ENCODE assay signal across 9 mouse cellular contexts in genomic region chr6:145047445-145047857, GRCm38 (mm10). TPM values are rescaled to one million over a fixed set of nuclear protein-coding genes. Genes with fewer than 3 reads are reported as not detected.
DNase-seq lines count a peak whose midpoint lies in the region; ATAC-seq and TF ChIP-seq lines count a peak whose summit lies in the region.
"Had no signal": no experiment of that assay in that cellular context is flagged by ENCODE, and none has a peak within 500 bp of the region (broad histone marks: within the 10 kb centered on the region; RNA-seq: fewer than 3 reads in every experiment).

No protein-coding gene starts in this region.

- no peaks in the 10 kb centered on the region for H3K4me1 ChIP-seq in lung, embryonic 14.5 days (ENCODE audit: insufficient read depth)
- no peaks in the 10 kb centered on the region for H3K4me1 ChIP-seq in lung, adult 2 months (ENCODE audit: control insufficient read depth, insufficient read depth, low read length)
- H3K4me1 ChIP-seq in embryonic facial prominence, embryonic 15.5 days, result peaks cover 25% of the 10 kb centered on the region
- H3K4me1 ChIP-seq in hindbrain, embryonic 16.5 days (ENCODE audit: control insufficient read depth, insufficient read depth, low read depth, low read length), result peaks cover 21% of the 10 kb centered on the region
- H3K4me1 ChIP-seq in liver, embryonic 13.5 days (replicated peaks), result peaks cover 4% of the 10 kb centered on the region; the same call in 1 of the 2 replicates

- peak overlapping the region; percentile 51 for H3K4me3 ChIP-seq in lung, embryonic 14.5 days (ENCODE audit: low read depth, low read length)
- H3K4me3 ChIP-seq in lung, adult 2 months (replicated peaks; ENCODE audit: extremely low read depth, low read depth, low read length), result no peak overlapping the region
- peak overlapping the region; percentile 49 for H3K4me3 ChIP-seq in embryonic facial prominence, embryonic 15.5 days (replicated peaks)
- peak overlapping the region; percentile 69 for H3K4me3 ChIP-seq in hindbrain, embryonic 16.5 days (ENCODE audit: low read length)
- H3K4me3 ChIP-seq in liver, embryonic 13.5 days (replicated peaks), result peak overlapping the region; percentile 33; the same call in 1 of the 2 replicates

- peaks cover 10% of the 10 kb centered on the region for H3K27me3 ChIP-seq in lung, embryonic 14.5 days (ENCODE audit: insufficient read depth, low read length)
- H3K27me3 ChIP-seq in embryonic facial prominence, embryonic 15.5 days, result peaks cover 27% of the 10 kb centered on the region
- no peaks in the 10 kb centered on the region for H3K27me3 ChIP-seq in hindbrain, embryonic 16.5 days (replicated peaks; ENCODE audit: control insufficient read depth, insufficient read depth, low read length)
- H3K27me3 ChIP-seq in liver, embryonic 13.5 days, result peaks cover 40% of the 10 kb centered on the region
- H3K27me3 ChIP-seq: Patski had no signal

- no peak for TF ChIP-seq CTCF in lung, embryonic 14.5 days (IDR thresholded peaks at IDR 0.05; ENCODE audit: low read depth)
- no peak for TF ChIP-seq CTCF in lung, adult 2 months (IDR thresholded peaks at IDR 0.05; ENCODE audit: insufficient read depth, low read length)

- peak; percentile 72 for DNase-seq in lung, embryonic 14.5 days
- no peak for DNase-seq in lung, adult 2 months
- no peak for DNase-seq in liver, embryonic 13.5 days
- DNase-seq in right cerebral cortex, postnatal 4 days, result peak; percentile 58
- DNase-seq in adrenal gland, adult 2 months, result no peak
- no peak for DNase-seq in c-Kit-positive CD71-positive TER-119-positive erythroid progenitor cells, embryonic 14.5 days (ENCODE audit: low spot score)

- H3K36me3 ChIP-seq in lung, embryonic 14.5 days (ENCODE audit: insufficient read depth), result no peaks in the 10 kb centered on the region
- no peaks in the 10 kb centered on the region for H3K36me3 ChIP-seq in embryonic facial prominence, embryonic 15.5 days
- H3K36me3 ChIP-seq in hindbrain, embryonic 16.5 days (ENCODE audit: control insufficient read depth, insufficient read depth, low read length), result no peaks in the 10 kb centered on the region
- no peaks in the 10 kb centered on the region for H3K36me3 ChIP-seq in liver, embryonic 13.5 days

- WGBS in lung, embryonic 14.5 days, result 7% methylated on average over 15 of the region's 15 CpGs
- 12% methylated on average over 15 of the region's 15 CpGs for WGBS in lung, adult 2 months
- 2% methylated on average over 15 of the region's 15 CpGs for WGBS in embryonic facial prominence, embryonic 15.5 days
- whole genome bisulfite sequencing in hindbrain, embryonic 16.5 days, result 3% methylated on average over 15 of the region's 15 CpGs
- WGBS in liver, embryonic 13.5 days (ENCODE audit: insufficient replicate concordance), result 9% methylated on average over 15 of the region's 15 CpGs

- 0 out of 2 replicates have a peak, but pooled peaks have one; percentile 47 for ATAC-seq in lung, embryonic 14.5 days (ENCODE audit: insufficient read depth)
- no peak for ATAC-seq in embryonic facial prominence, embryonic 15.5 days (ENCODE audit: insufficient number of reproducible peaks, low FRiP score, low TSS enrichment, low read depth)
- ATAC-seq in hindbrain, embryonic 16.5 days, result peak; percentile 73
- no peak for ATAC-seq in liver, embryonic 13.5 days (ENCODE audit: low read depth)
- ATAC-seq: Patski had no signal

- H3K9me3 ChIP-seq in lung, embryonic 14.5 days (ENCODE audit: low read depth, low read length), result no peaks in the 10 kb centered on the region
- no peaks in the 10 kb centered on the region for H3K9me3 ChIP-seq in embryonic facial prominence, embryonic 15.5 days (replicated peaks)
- no peaks in the 10 kb centered on the region for H3K9me3 ChIP-seq in hindbrain, embryonic 16.5 days (ENCODE audit: control insufficient read depth, low read length)
- H3K9me3 ChIP-seq in liver, embryonic 13.5 days (replicated peaks), result no peaks in the 10 kb centered on the region

- no peak for TF ChIP-seq POLR2A in lung, adult 2 months (IDR thresholded peaks at IDR 0.05; ENCODE audit: borderline replicate concordance, extremely low read depth, low read depth, low read length)

- no peak overlapping the region for H3K27ac ChIP-seq in lung, embryonic 14.5 days (ENCODE audit: low read depth)
- H3K27ac ChIP-seq in embryonic facial prominence, embryonic 15.5 days (replicated peaks), result no peak overlapping the region
- peak overlapping the region; percentile 78 for H3K27ac ChIP-seq in hindbrain, embryonic 16.5 days (ENCODE audit: low read depth, low read length)
- H3K27ac ChIP-seq in liver, embryonic 13.5 days, result no peak overlapping the region

- no peak overlapping the region for H3K9ac ChIP-seq in lung, embryonic 14.5 days
- H3K9ac ChIP-seq in embryonic facial prominence, embryonic 15.5 days, result no peak overlapping the region
- H3K9ac ChIP-seq in hindbrain, embryonic 16.5 days (ENCODE audit: low read depth, low read length), result peak overlapping the region; percentile 83
- H3K9ac ChIP-seq in liver, embryonic 13.5 days, result no peak overlapping the region

- peak overlapping the region; percentile 99 for H3K4me2 ChIP-seq in lung, embryonic 14.5 days
- H3K4me2 ChIP-seq in embryonic facial prominence, embryonic 15.5 days (replicated peaks), result peak overlapping the region; percentile 98
- H3K4me2 ChIP-seq in hindbrain, embryonic 16.5 days (ENCODE audit: low read length), result peak overlapping the region; percentile 95
- H3K4me2 ChIP-seq in liver, embryonic 13.5 days, result peak overlapping the region; percentile 62

RNA-seq across cellular contexts. Expression of gene Bcat1, which starts 28.5 kb away (rescaled TPM):
- polyA plus RNA-seq in lung, embryonic 14.5 days (2014; fragmentation: Nextera tagmentation; extraction: Ambion mirVana), result 13.6 and 14.9 TPM in 2 replicates
- 0.10 and 0.21 TPM in 2 replicates for polyA plus RNA-seq in lung, adult 2 months (2012; rRNA removed)
- 22.7 and 25.1 TPM in 2 replicates for polyA plus RNA-seq in embryonic facial prominence, embryonic 15.5 days (2015; fragmentation: Nextera tagmentation; extraction: Ambion mirVana)
- 110 and 116 TPM in 2 replicates for polyA plus RNA-seq in hindbrain, embryonic 16.5 days (2015; fragmentation: Nextera tagmentation; extraction: Ambion mirVana)
- 0.48 and 0.65 TPM in 2 replicates for polyA plus RNA-seq in liver, embryonic 13.5 days (2015; fragmentation: Nextera tagmentation; extraction: Ambion mirVana)
- 10 to 100 TPM; 11.4 to 34.6 TPM for total RNA-seq in adrenal gland, adult 2 months (2021)
- 0.48 and 0.57 TPM in 2 replicates for polyA plus RNA-seq in adrenal gland, adult 2 months (2012; rRNA removed)

Comparison
In these comparisons a context has a peak if more than half of its experiments do, and no peak if none do; other contexts are left out.
1. DNase-seq: peak in lung, embryonic 14.5 days (single experiment) and right cerebral cortex, postnatal 4 days (single experiment); none in lung, adult 2 months (single experiment), liver, embryonic 13.5 days (single experiment), adrenal gland, adult 2 months (single experiment) and c-Kit-positive CD71-positive TER-119-positive erythroid progenitor cells, embryonic 14.5 days (single experiment).
2. ATAC-seq: peak in lung, embryonic 14.5 days (single experiment) and hindbrain, embryonic 16.5 days (single experiment); none in embryonic facial prominence, embryonic 15.5 days (single experiment) and liver, embryonic 13.5 days (single experiment).
3. Peak in every context shown above with its lines, with median percentiles within 50 percentile points of each other: H3K4me2 ChIP-seq.